Mouse (Mus musculus) bone marrow macrophage, adult 2 months (primary cell): ENCODE data around the gene Grm4.

Source experiments
- CTCF ChIP-seq: IDR thresholded peaks from 2 replicates; pipeline ENCODE4 v1.5.1; 2012; ENCODE audit warnings: low read depth, mild to moderate bottlenecking, low read length, moderate library complexity
- POLR2A ChIP-seq: IDR thresholded peaks from 2 replicates; pipeline ENCODE4 v1.6.1; 2012; ENCODE audit warnings: mild to moderate bottlenecking, low read depth, low read length, borderline replicate concordance

DNA sequence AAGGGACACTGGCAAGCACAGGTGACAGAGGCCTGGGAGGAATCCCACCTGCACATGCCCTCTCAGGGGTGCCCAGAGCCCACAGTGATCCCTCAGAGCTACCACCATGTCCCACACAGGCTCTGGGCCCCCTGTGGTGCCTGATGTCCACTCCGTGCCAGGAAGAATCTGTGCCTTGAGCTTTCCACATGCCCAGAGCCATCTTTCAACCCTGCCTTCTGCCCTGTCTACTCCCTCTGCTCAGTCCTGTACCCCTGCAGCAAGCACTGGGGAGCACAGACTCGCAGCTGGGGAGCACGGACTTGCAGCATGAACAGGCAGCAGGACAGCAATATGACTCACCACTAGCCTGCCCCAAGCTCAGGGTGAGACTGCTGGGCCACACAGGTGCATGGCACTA is 62.0 kb downstream of the Grm4 start:
- TF ChIP-seq CTCF = no peak
- TF ChIP-seq POLR2A = no peak
